Mouse (Mus musculus): ENCODE data around the gene Abcf2. TPM values are rescaled to one million over a fixed set of nuclear protein-coding genes. Genes with fewer than 3 reads are reported as not detected.

Abcf2 gene
- polyA plus RNA-seq, 1 experiment: 143 TPM

DNA sequence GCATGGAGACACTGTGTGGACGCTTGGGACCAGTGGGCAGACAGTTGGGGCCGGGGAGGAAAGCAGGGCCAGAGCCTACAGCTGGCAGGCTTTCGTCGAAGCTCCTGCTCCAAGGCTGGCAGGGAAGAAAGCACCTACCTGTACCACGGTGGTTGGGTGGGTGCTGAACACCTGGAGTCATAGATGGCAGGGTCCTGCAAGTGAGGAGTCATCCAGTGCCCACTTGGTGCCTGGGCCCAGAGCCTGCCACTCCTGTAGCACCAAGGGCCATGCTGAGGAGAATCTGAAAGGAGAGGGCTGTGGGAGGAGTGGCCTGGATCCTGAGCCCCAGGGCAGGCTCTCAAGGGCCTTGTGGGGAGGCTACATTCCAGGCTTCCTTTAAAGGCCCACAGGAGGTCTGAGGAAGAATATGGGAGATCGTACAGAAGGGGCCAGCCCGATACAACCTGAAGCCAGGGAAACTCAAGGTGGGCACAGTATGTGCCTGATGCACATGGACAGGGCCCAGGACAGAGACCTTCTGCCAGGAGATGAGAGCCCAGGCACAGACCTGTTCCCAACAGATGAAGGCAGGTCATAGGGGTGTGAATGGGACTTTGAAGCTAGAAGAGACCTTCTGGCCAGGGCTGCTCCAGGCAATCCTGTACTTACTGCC lies 45.2 kb upstream of the Abcf2 start:
- Histone ChIP-seq H3K36me3 (ENCODE audit: control insufficient read depth, insufficient read depth) (no peaks in the 10 kb centered on the region), H3K4me3 (ENCODE audit: insufficient read depth, poor library complexity, severe bottlenecking) (no peak overlapping the region), H3K27me3 (ENCODE audit: control insufficient read depth, insufficient read depth, insufficient read length) (peaks cover 19% of the 10 kb centered on the region), H3ac (ENCODE audit: control insufficient read depth, insufficient read length, low read depth) (no peak overlapping the region), H3K79me3 (ENCODE audit: low read depth) (no peaks in the 10 kb centered on the region), H3K79me2 (ENCODE audit: control insufficient read depth, insufficient read depth) (no peaks in the 10 kb centered on the region)
- TF ChIP-seq CEBPB (IDR thresholded peaks at IDR 0.05; ENCODE audit: low read depth) (no peak), CTCF (IDR thresholded peaks at IDR 0.05; ENCODE audit: control insufficient read depth, insufficient read depth, insufficient read length) (no peak), MYOD1 (IDR thresholded peaks at IDR 0.05; ENCODE audit: control insufficient read depth, insufficient read length, low read depth) (no peak)

DNA sequence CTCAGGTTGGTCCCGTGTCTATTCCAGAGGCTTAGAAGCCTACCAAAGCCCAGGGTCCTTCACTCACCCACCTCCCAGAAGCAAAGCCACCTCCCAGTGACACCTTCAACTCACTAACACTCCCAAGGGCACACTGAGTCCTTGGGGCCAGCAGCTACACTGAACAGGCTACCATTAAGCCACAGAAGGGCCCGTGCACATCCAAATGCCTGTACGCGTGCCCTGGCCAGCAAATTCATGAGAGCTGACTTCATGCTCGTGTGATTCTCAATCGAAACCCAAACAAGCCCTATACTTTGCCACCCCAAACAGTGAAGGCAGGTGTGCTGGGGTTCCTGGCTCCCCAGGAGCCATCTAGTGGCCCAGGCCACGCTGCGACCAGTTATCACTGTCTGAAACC lies 43.4 kb upstream of the Abcf2 start:
- H3K27me3 ChIP-seq (ENCODE audit: control insufficient read depth, insufficient read depth, insufficient read length): peaks cover 19% of the 10 kb centered on the region
- no peak overlapping the region for H3ac ChIP-seq (ENCODE audit: control insufficient read depth, insufficient read length, low read depth)

GRCm38 (mm10) chr5:24620116-24620515 lies 42.8 kb upstream of the Abcf2 start:
- Histone ChIP-seq H3K79me3 (ENCODE audit: low read depth) (no peaks in the 10 kb centered on the region), H3ac (ENCODE audit: control insufficient read depth, insufficient read length, low read depth) (no peak overlapping the region), H3K4me3 (ENCODE audit: insufficient read depth, poor library complexity, severe bottlenecking) (no peak overlapping the region), H3K36me3 (ENCODE audit: control insufficient read depth, insufficient read depth) (no peaks in the 10 kb centered on the region), H3K79me2 (ENCODE audit: control insufficient read depth, insufficient read depth) (no peaks in the 10 kb centered on the region), H3K27me3 (ENCODE audit: control insufficient read depth, insufficient read depth, insufficient read length) (peaks cover 19% of the 10 kb centered on the region)
- no peak for TF ChIP-seq FOSL1 (IDR thresholded peaks at IDR 0.05; ENCODE audit: insufficient read depth, low read length, poor library complexity, severe bottlenecking)
- no peak for TF ChIP-seq MYOG (IDR thresholded peaks at IDR 0.05; ENCODE audit: control insufficient read depth, extremely low read depth, insufficient read length)
- no peak for TF ChIP-seq MYOD1 (IDR thresholded peaks at IDR 0.05; ENCODE audit: control insufficient read depth, insufficient read length, low read depth)
- TF ChIP-seq MAX (IDR thresholded peaks at IDR 0.05): no peak
- no peak for TF ChIP-seq USF1 (IDR thresholded peaks at IDR 0.05; ENCODE audit: low read depth)
- TF ChIP-seq CTCF (IDR thresholded peaks at IDR 0.05; ENCODE audit: control insufficient read depth, insufficient read depth, insufficient read length): no peak
- TF ChIP-seq CEBPB (IDR thresholded peaks at IDR 0.05; ENCODE audit: low read depth): no peak

More for the DNA sequence above, 43.4 kb upstream of the Abcf2 start:
- TF ChIP-seq MYOD1 (IDR thresholded peaks at IDR 0.05; ENCODE audit: control insufficient read depth, insufficient read length, low read depth): no peak
- no peak for TF ChIP-seq MAX (IDR thresholded peaks at IDR 0.05)
- TF ChIP-seq FOSL1 (IDR thresholded peaks at IDR 0.05; ENCODE audit: insufficient read depth, low read length, poor library complexity, severe bottlenecking): no peak
- TF ChIP-seq MYOG (IDR thresholded peaks at IDR 0.05; ENCODE audit: control insufficient read depth, extremely low read depth, insufficient read length): no peak
- no peak for TF ChIP-seq CTCF (IDR thresholded peaks at IDR 0.05; ENCODE audit: control insufficient read depth, insufficient read depth, insufficient read length)
- no peak for TF ChIP-seq CEBPB (IDR thresholded peaks at IDR 0.05; ENCODE audit: low read depth)
- no peak for TF ChIP-seq USF1 (IDR thresholded peaks at IDR 0.05; ENCODE audit: low read depth)
- Histone ChIP-seq H3K4me3 (ENCODE audit: insufficient read depth, poor library complexity, severe bottlenecking) (no peak overlapping the region), H3K79me2 (ENCODE audit: control insufficient read depth, insufficient read depth) (no peaks in the 10 kb centered on the region), H3K79me3 (ENCODE audit: low read depth) (no peaks in the 10 kb centered on the region), H3K36me3 (ENCODE audit: control insufficient read depth, insufficient read depth) (no peaks in the 10 kb centered on the region)

- no peaks in the 10 kb centered on the region for H3K36me3 ChIP-seq (ENCODE audit: control insufficient read depth, insufficient read depth)
- TF ChIP-seq MAX (IDR thresholded peaks at IDR 0.05): no peak
- TF ChIP-seq MYOD1 (IDR thresholded peaks at IDR 0.05; ENCODE audit: control insufficient read depth, insufficient read length, low read depth): no peak
- no peak for TF ChIP-seq FOSL1 (IDR thresholded peaks at IDR 0.05; ENCODE audit: insufficient read depth, low read length, poor library complexity, severe bottlenecking)
- TF ChIP-seq USF1 (IDR thresholded peaks at IDR 0.05; ENCODE audit: low read depth): no peak
- TF ChIP-seq MYOG (IDR thresholded peaks at IDR 0.05; ENCODE audit: control insufficient read depth, extremely low read depth, insufficient read length): no peak
- no peak for TF ChIP-seq CEBPB (IDR thresholded peaks at IDR 0.05; ENCODE audit: low read depth)
- no peak for TF ChIP-seq CTCF (IDR thresholded peaks at IDR 0.05; ENCODE audit: control insufficient read depth, insufficient read depth, insufficient read length)
- no peaks in the 10 kb centered on the region for H3K79me2 ChIP-seq (ENCODE audit: control insufficient read depth, insufficient read depth)
- H3K79me3 ChIP-seq (ENCODE audit: low read depth): no peaks in the 10 kb centered on the region
- no peak overlapping the region for H3ac ChIP-seq (ENCODE audit: control insufficient read depth, insufficient read length, low read depth)
- H3K27me3 ChIP-seq (ENCODE audit: control insufficient read depth, insufficient read depth, insufficient read length): peaks cover 13% of the 10 kb centered on the region
- H3K4me3 ChIP-seq (ENCODE audit: insufficient read depth, poor library complexity, severe bottlenecking): no peak overlapping the region
Observed at GRCm38 (mm10) chr5:24618921-24619320, 41.7 kb upstream of the Abcf2 start.

GRCm38 (mm10) chr5:24615097-24615496 lies 37.8 kb upstream of the Abcf2 start:
- no peak for TF ChIP-seq FOSL1 (IDR thresholded peaks at IDR 0.05; ENCODE audit: insufficient read depth, low read length, poor library complexity, severe bottlenecking)
- TF ChIP-seq MYOD1 (IDR thresholded peaks at IDR 0.05; ENCODE audit: control insufficient read depth, insufficient read length, low read depth): no peak
- no peak for TF ChIP-seq CEBPB (IDR thresholded peaks at IDR 0.05; ENCODE audit: low read depth)
- TF ChIP-seq MYOG (IDR thresholded peaks at IDR 0.05; ENCODE audit: control insufficient read depth, extremely low read depth, insufficient read length): no peak
- no peak for TF ChIP-seq MAX (IDR thresholded peaks at IDR 0.05)
- no peak for TF ChIP-seq USF1 (IDR thresholded peaks at IDR 0.05; ENCODE audit: low read depth)
- no peak for TF ChIP-seq CTCF (IDR thresholded peaks at IDR 0.05; ENCODE audit: control insufficient read depth, insufficient read depth, insufficient read length)
- H3K36me3 ChIP-seq (ENCODE audit: control insufficient read depth, insufficient read depth): no peaks in the 10 kb centered on the region
- no peaks in the 10 kb centered on the region for H3K79me3 ChIP-seq (ENCODE audit: low read depth)
- H3K79me2 ChIP-seq (ENCODE audit: control insufficient read depth, insufficient read depth): no peaks in the 10 kb centered on the region
- no peaks in the 10 kb centered on the region for H3K27me3 ChIP-seq (ENCODE audit: control insufficient read depth, insufficient read depth, insufficient read length)
- no peak overlapping the region for H3ac ChIP-seq (ENCODE audit: control insufficient read depth, insufficient read length, low read depth)
- H3K4me3 ChIP-seq (ENCODE audit: insufficient read depth, poor library complexity, severe bottlenecking): no peak overlapping the region

GRCm38 (mm10) chr5:24612302-24612649 lies 35.0 kb upstream of the Abcf2 start:
- no peak overlapping the region for H3K4me3 ChIP-seq (ENCODE audit: insufficient read depth, poor library complexity, severe bottlenecking)
- H3K79me2 ChIP-seq (ENCODE audit: control insufficient read depth, insufficient read depth): no peaks in the 10 kb centered on the region
- H3ac ChIP-seq (ENCODE audit: control insufficient read depth, insufficient read length, low read depth): no peak overlapping the region
- no peak for TF ChIP-seq MYOG (IDR thresholded peaks at IDR 0.05; ENCODE audit: control insufficient read depth, extremely low read depth, insufficient read length)
- no peak for TF ChIP-seq CEBPB (IDR thresholded peaks at IDR 0.05; ENCODE audit: low read depth)
- TF ChIP-seq CTCF (IDR thresholded peaks at IDR 0.05; ENCODE audit: control insufficient read depth, insufficient read depth, insufficient read length): no peak
- no peak for TF ChIP-seq FOSL1 (IDR thresholded peaks at IDR 0.05; ENCODE audit: insufficient read depth, low read length, poor library complexity, severe bottlenecking)
- TF ChIP-seq USF1 (IDR thresholded peaks at IDR 0.05; ENCODE audit: low read depth): no peak
- no peak for TF ChIP-seq MAX (IDR thresholded peaks at IDR 0.05)
- TF ChIP-seq MYOD1 (IDR thresholded peaks at IDR 0.05; ENCODE audit: control insufficient read depth, insufficient read length, low read depth): no peak
- no peaks in the 10 kb centered on the region for H3K27me3 ChIP-seq (ENCODE audit: control insufficient read depth, insufficient read depth, insufficient read length)
- H3K79me3 ChIP-seq (ENCODE audit: low read depth): no peaks in the 10 kb centered on the region
- H3K36me3 ChIP-seq (ENCODE audit: control insufficient read depth, insufficient read depth): no peaks in the 10 kb centered on the region

Data from C2C12 (cell line).